ENCODE assay signal across 19 mouse cellular contexts in the genomic region with DNA sequence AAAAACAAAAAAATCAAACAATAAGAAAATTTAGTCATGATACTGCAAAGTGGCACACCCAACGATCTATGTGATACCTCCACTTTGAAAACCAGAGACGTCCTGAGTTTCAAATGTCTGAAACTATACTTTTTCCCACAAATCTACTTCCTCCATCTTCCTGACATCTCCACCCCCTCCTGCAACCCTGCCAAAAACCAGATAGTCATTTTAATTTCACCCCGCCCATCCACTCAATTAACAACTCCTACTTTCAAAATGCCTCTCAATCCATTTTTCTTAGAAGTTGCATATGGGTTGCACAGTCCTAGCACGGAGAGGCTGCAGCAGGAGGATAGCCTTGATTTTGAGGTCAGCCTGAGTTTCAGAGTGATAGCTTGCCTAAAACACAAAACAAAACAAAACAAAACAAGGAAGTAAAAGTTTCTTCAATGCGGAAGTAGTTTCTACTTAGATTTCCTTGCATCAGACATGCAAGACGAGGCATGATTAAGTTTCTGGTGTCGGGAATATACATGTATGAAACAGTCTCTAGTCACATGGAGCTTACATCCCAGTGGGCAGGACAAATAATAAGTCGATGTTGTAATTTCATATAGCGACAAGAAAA. TPM values are rescaled to one million over a fixed set of nuclear protein-coding genes. Genes with fewer than 3 reads are reported as not detected.
DNase-seq lines count a peak whose midpoint lies in the region; ATAC-seq and TF ChIP-seq lines count a peak whose summit lies in the region.
"Had no signal": no experiment of that assay in that cellular context is flagged by ENCODE, and none has a peak within 500 bp of the region (broad histone marks: within the 10 kb centered on the region; RNA-seq: fewer than 3 reads in every experiment).

No protein-coding gene starts in this region.

- TF ChIP-seq CTCF in liver, postnatal 0 days (IDR thresholded peaks at IDR 0.05; ENCODE audit: low read depth): no peak

- H3K36me3 ChIP-seq in heart, embryonic 12.5 days: no peaks in the 10 kb centered on the region
- H3K36me3 ChIP-seq in neural tube, embryonic 15.5 days: no peaks in the 10 kb centered on the region
- H3K36me3 ChIP-seq in liver, postnatal 0 days (replicated peaks; ENCODE audit: insufficient read depth, low read length): no peaks in the 10 kb centered on the region
- H3K36me3 ChIP-seq: forebrain, embryonic 15.5 days; hindbrain, embryonic 13.5 days; limb, embryonic 12.5 days; midbrain, embryonic 15.5 days had no signal

- peaks cover 3% of the 10 kb centered on the region; the same call in 1 of the 2 replicates for H3K4me1 ChIP-seq in heart, embryonic 12.5 days (replicated peaks)
- 0 out of 2 replicates have a peak, but pooled peaks cover 8% of the 10 kb centered on the region for H3K4me1 ChIP-seq in neural tube, embryonic 15.5 days
- H3K4me1 ChIP-seq in liver, postnatal 0 days (ENCODE audit: insufficient read depth): peaks cover 6% of the 10 kb centered on the region; the same call in 1 of the 2 replicates

- H3K9me3 ChIP-seq in heart, embryonic 12.5 days (replicated peaks): 0 out of 2 replicates have a peak, but pooled peaks cover 3% of the 10 kb centered on the region
- H3K9me3 ChIP-seq in neural tube, embryonic 15.5 days (replicated peaks): no peaks in the 10 kb centered on the region
- H3K9me3 ChIP-seq in liver, postnatal 0 days (ENCODE audit: low read length): no peaks in the 10 kb centered on the region
- H3K9me3 ChIP-seq: forebrain, embryonic 15.5 days; heart, embryonic 13.5 days; hindbrain, embryonic 13.5 days; limb, embryonic 12.5 days; midbrain, embryonic 15.5 days had no signal

- DNase-seq in heart, adult 11 months: peak; percentile 55
- DNase-seq in neural tube, embryonic 10.5 days (ENCODE audit: extremely low spot score, low spot score): peak; percentile 4
- DNase-seq in liver, postnatal 0 days: no peak
- no peak for DNase-seq in cerebellum, adult 9-10 months
- no peak for DNase-seq in cerebellum, postnatal 14 days
- DNase-seq in right cerebral cortex, postnatal 36 days (ENCODE audit: low spot score in 2 of 2): no peak
- DNase-seq: cerebellum, postnatal 10 days; embryo, embryonic 11 days; kidney, postnatal 36 days; lung, adult 18-20 months; thymus, postnatal 36 days had no signal

- TF ChIP-seq EP300 in liver, postnatal 0 days (IDR thresholded peaks at IDR 0.05; ENCODE audit: low read depth): no peak

- ATAC-seq in heart, embryonic 12.5 days (ENCODE audit: insufficient number of reproducible peaks, low FRiP score): no peak
- no peak for ATAC-seq in neural tube, embryonic 15.5 days (ENCODE audit: low FRiP score)
- no peak for ATAC-seq in liver, postnatal 0 days
- ATAC-seq: forebrain, embryonic 15.5 days; inflammation-experienced regulatory T-cells, adult 6 months; midbrain, embryonic 15.5 days had no signal

- no peak overlapping the region for H3K4me3 ChIP-seq in heart, embryonic 12.5 days
- H3K4me3 ChIP-seq in neural tube, embryonic 15.5 days (replicated peaks): no peak overlapping the region
- H3K4me3 ChIP-seq in liver, postnatal 0 days (ENCODE audit: low read depth, low read length): no peak overlapping the region
- H3K4me3 ChIP-seq: forebrain, embryonic 15.5 days; heart, embryonic 13.5 days; hindbrain, embryonic 13.5 days; limb, embryonic 12.5 days; midbrain, embryonic 15.5 days had no signal

- no peak overlapping the region for H3K4me2 ChIP-seq in heart, embryonic 12.5 days
- H3K4me2 ChIP-seq in neural tube, embryonic 15.5 days: no peak overlapping the region
- H3K4me2 ChIP-seq in liver, postnatal 0 days (ENCODE audit: low read depth, low read length): 0 out of 2 replicates have a peak overlapping the region, but pooled peaks have one; percentile 24
- H3K4me2 ChIP-seq: forebrain, embryonic 15.5 days; heart, embryonic 13.5 days; hindbrain, embryonic 13.5 days; limb, embryonic 12.5 days; midbrain, embryonic 15.5 days had no signal

- 84% methylated on average over 9 of the region's 9 CpGs for whole genome bisulfite sequencing in heart, embryonic 12.5 days
- 94% methylated on average over 9 of the region's 9 CpGs for WGBS in neural tube, embryonic 15.5 days
- 68% methylated on average over 9 of the region's 9 CpGs for WGBS in liver, postnatal 0 days (ENCODE audit: insufficient replicate concordance)

- no peak overlapping the region for H3K27ac ChIP-seq in heart, embryonic 12.5 days (ENCODE audit: poor library complexity, severe bottlenecking)
- no peak overlapping the region for H3K27ac ChIP-seq in neural tube, embryonic 15.5 days (replicated peaks)
- 0 out of 2 replicates have a peak overlapping the region, but pooled peaks have one; percentile 17 for H3K27ac ChIP-seq in liver, postnatal 0 days (ENCODE audit: low read depth)
- H3K27ac ChIP-seq: forebrain, embryonic 15.5 days; heart, embryonic 13.5 days; hindbrain, embryonic 13.5 days; limb, embryonic 12.5 days; midbrain, embryonic 15.5 days had no signal

- no peaks in the 10 kb centered on the region for H3K27me3 ChIP-seq in heart, embryonic 12.5 days (replicated peaks)
- no peaks in the 10 kb centered on the region for H3K27me3 ChIP-seq in neural tube, embryonic 15.5 days (replicated peaks)
- no peaks in the 10 kb centered on the region for H3K27me3 ChIP-seq in liver, postnatal 0 days (ENCODE audit: insufficient read depth, low read length)
- H3K27me3 ChIP-seq: forebrain, embryonic 15.5 days; heart, embryonic 13.5 days; hindbrain, embryonic 13.5 days; limb, embryonic 12.5 days; midbrain, embryonic 15.5 days had no signal

- no peak overlapping the region for H3K9ac ChIP-seq in heart, embryonic 12.5 days
- H3K9ac ChIP-seq in neural tube, embryonic 15.5 days (replicated peaks): no peak overlapping the region
- H3K9ac ChIP-seq in liver, postnatal 0 days (replicated peaks): no peak overlapping the region
- H3K9ac ChIP-seq: forebrain, embryonic 15.5 days; heart, embryonic 13.5 days; hindbrain, embryonic 13.5 days; limb, embryonic 12.5 days; midbrain, embryonic 15.5 days had no signal

RNA-seq across cellular contexts. Expression of a gene that starts 4.7 kb away (rescaled TPM):
- polyA plus RNA-seq in heart, embryonic 12.5 days (2016; fragmentation: Nextera tagmentation; extraction: Ambion mirVana): 1.4 and 1.6 TPM in 2 replicates
- 2.3 TPM in 2 replicates for polyA plus RNA-seq in neural tube, embryonic 15.5 days (2015; fragmentation: Nextera tagmentation; extraction: Ambion mirVana)
- 0.96 and 1.4 TPM in 2 replicates for polyA plus RNA-seq in liver, postnatal 0 days (2015; fragmentation: Nextera tagmentation; extraction: Ambion mirVana)
- polyA plus RNA-seq: inflammation-experienced regulatory T-cells, adult 6 months had no signal

RNA-seq across cellular contexts. Expression of a gene that starts 4.8 kb away (rescaled TPM):
- polyA plus RNA-seq in heart, embryonic 12.5 days (2016; fragmentation: Nextera tagmentation; extraction: Ambion mirVana): 213 and 235 TPM in 2 replicates
- polyA plus RNA-seq in neural tube, embryonic 15.5 days (2015; fragmentation: Nextera tagmentation; extraction: Ambion mirVana): 128 and 147 TPM in 2 replicates
- polyA plus RNA-seq in liver, postnatal 0 days (2015; fragmentation: Nextera tagmentation; extraction: Ambion mirVana): 38.1 and 45.4 TPM in 2 replicates

RNA-seq across cellular contexts. Expression of a gene that starts 55.9 kb away (rescaled TPM):
- 112 and 117 TPM in 2 replicates for polyA plus RNA-seq in heart, embryonic 12.5 days (2016; fragmentation: Nextera tagmentation; extraction: Ambion mirVana)
- polyA plus RNA-seq in neural tube, embryonic 15.5 days (2015; fragmentation: Nextera tagmentation; extraction: Ambion mirVana): 172 and 181 TPM in 2 replicates
- polyA plus RNA-seq in liver, postnatal 0 days (2015; fragmentation: Nextera tagmentation; extraction: Ambion mirVana): 32.6 and 33.3 TPM in 2 replicates

RNA-seq across cellular contexts. Expression of a gene that starts 56.2 kb away (rescaled TPM):
- polyA plus RNA-seq in heart, embryonic 12.5 days (2016; fragmentation: Nextera tagmentation; extraction: Ambion mirVana): 26.0 and 26.9 TPM in 2 replicates
- polyA plus RNA-seq in neural tube, embryonic 15.5 days (2015; fragmentation: Nextera tagmentation; extraction: Ambion mirVana): 52.3 and 53.4 TPM in 2 replicates
- polyA plus RNA-seq in liver, postnatal 0 days (2015; fragmentation: Nextera tagmentation; extraction: Ambion mirVana): 9.2 and 10.6 TPM in 2 replicates

Comparison
In these comparisons a context has a peak if more than half of its experiments do, and no peak if none do; other contexts are left out.
1. DNase-seq: peak in heart, adult 11 months (single experiment) and neural tube, embryonic 10.5 days (single experiment); none in liver, postnatal 0 days (single experiment), cerebellum, adult 9-10 months (single experiment), cerebellum, postnatal 14 days (0 of 2) and right cerebral cortex, postnatal 36 days (0 of 2).